Mouse (Mus musculus): Measurements from ENCODE around the gene Cnih3.

Gene Cnih3

GRCm38 (mm10) chr1:181352043-181352366, 423 bp upstream of the Cnih3 start:
- DNase-seq (ENCODE audit: low read depth in 2 of 2, low spot score in 2 of 2): no peak

GRCm38 (mm10) chr1:181353200-181354097, 1.0 kb downstream of the Cnih3 start:
- no peak for DNase-seq (ENCODE audit: low read depth in 2 of 2, low spot score in 2 of 2)

GRCm38 (mm10) chr1:181355683-181356082, 3.3 kb downstream of the Cnih3 start:
- no peak for DNase-seq (ENCODE audit: low read depth in 2 of 2, low spot score in 2 of 2)

GRCm38 (mm10) chr1:181357870-181358269, 5.4 kb downstream of the Cnih3 start:
- DNase-seq (ENCODE audit: low read depth in 2 of 2, low spot score in 2 of 2): no peak

GRCm38 (mm10) chr1:181358526-181358925, 6.1 kb downstream of the Cnih3 start:
- DNase-seq (ENCODE audit: low read depth in 2 of 2, low spot score in 2 of 2): no peak

GRCm38 (mm10) chr1:181360732-181361131, 8.3 kb downstream of the Cnih3 start:
- DNase-seq (ENCODE audit: low read depth in 2 of 2, low spot score in 2 of 2): no peak

GRCm38 (mm10) chr1:181364025-181364424, 11.6 kb downstream of the Cnih3 start:
- DNase-seq (ENCODE audit: low read depth in 2 of 2, low spot score in 2 of 2): no peak

GRCm38 (mm10) chr1:181365376-181365775, 12.9 kb downstream of the Cnih3 start:
- DNase-seq (ENCODE audit: low read depth in 2 of 2, low spot score in 2 of 2): no peak

- DNase-seq (ENCODE audit: low read depth in 2 of 2, low spot score in 2 of 2): no peak
Observed at GRCm38 (mm10) chr1:181368789-181369570, 16.6 kb downstream of the Cnih3 start.

GRCm38 (mm10) chr1:181370370-181370769, 17.9 kb downstream of the Cnih3 start:
- no peak for DNase-seq (ENCODE audit: low read depth in 2 of 2, low spot score in 2 of 2)

- DNase-seq (ENCODE audit: low read depth in 2 of 2, low spot score in 2 of 2): no peak
Observed at GRCm38 (mm10) chr1:181371226-181371625, 18.8 kb downstream of the Cnih3 start.

GRCm38 (mm10) chr1:181372306-181372705, 19.9 kb downstream of the Cnih3 start:
- no peak for DNase-seq (ENCODE audit: low read depth in 2 of 2, low spot score in 2 of 2)

- DNase-seq (ENCODE audit: low read depth in 2 of 2, low spot score in 2 of 2): no peak
Observed at GRCm38 (mm10) chr1:181374627-181375374, 22.4 kb downstream of the Cnih3 start.

- DNase-seq (ENCODE audit: low read depth in 2 of 2, low spot score in 2 of 2): no peak
Observed at GRCm38 (mm10) chr1:181376431-181376830, 24.0 kb downstream of the Cnih3 start.

- DNase-seq (ENCODE audit: low read depth in 2 of 2, low spot score in 2 of 2): peak in 1 of 2 experiments; percentile 34
Observed at GRCm38 (mm10) chr1:181379664-181380063, 27.2 kb downstream of the Cnih3 start.

- DNase-seq (ENCODE audit: low read depth in 2 of 2, low spot score in 2 of 2): no peak
Observed at GRCm38 (mm10) chr1:181381410-181382010, 29.1 kb downstream of the Cnih3 start.

GRCm38 (mm10) chr1:181389264-181389663, 36.8 kb downstream of the Cnih3 start:
- DNase-seq (ENCODE audit: low read depth in 2 of 2, low spot score in 2 of 2): no peak

GRCm38 (mm10) chr1:181392489-181392888, 40.1 kb downstream of the Cnih3 start:
- no peak for DNase-seq (ENCODE audit: low read depth in 2 of 2, low spot score in 2 of 2)

GRCm38 (mm10) chr1:181393250-181394149, 41.1 kb downstream of the Cnih3 start:
- no peak for DNase-seq (ENCODE audit: low read depth in 2 of 2, low spot score in 2 of 2)

GRCm38 (mm10) chr1:181395234-181395828, 42.9 kb downstream of the Cnih3 start:
- DNase-seq (ENCODE audit: low read depth in 2 of 2, low spot score in 2 of 2): no peak
